Mouse (Mus musculus): ENCODE measurements around the gene Eif2b3. TPM values are rescaled to one million over a fixed set of nuclear protein-coding genes. Genes with fewer than 3 reads are reported as not detected.
A peak's percentile ranks its signal among the peaks of the same experiment; 100 is the strongest.

The Eif2b3 gene
- 8.1 and 8.5 TPM in 2 replicates for polyA plus RNA-seq (2012; ENCODE audit: insufficient read depth, insufficient read length, missing spikeins)

GRCm38 (mm10) chr4:117019206-117020134, at the start of gene Eif2b3:
TSS of gene Eif2b3 (plus strand) at chr4:117019402.
- H3K4me3 ChIP-seq (ENCODE audit: insufficient read depth, low read length) = peak within 1 kb of the TSS; percentile 91
- 0 out of 2 replicates have a peak within 1 kb of the TSS, but pooled peaks have one; percentile 23 for H3K27ac ChIP-seq (ENCODE audit: insufficient read depth, low read depth, low read length)
- no peak; the same call in 1 of the 2 replicates for TF ChIP-seq POLR2A (IDR thresholded peaks at IDR 0.05; ENCODE audit: borderline replicate concordance, low read depth, low read length)
- no peak for TF ChIP-seq CTCF (IDR thresholded peaks at IDR 0.05; ENCODE audit: low read depth, low read length)
- peaks cover 5% of the 10 kb centered on the region; the same call in 1 of the 2 replicates for H3K4me1 ChIP-seq (ENCODE audit: control insufficient read depth, insufficient read depth, low read length)

- no peak for TF ChIP-seq CTCF (IDR thresholded peaks at IDR 0.05; ENCODE audit: low read depth, low read length)
- Histone ChIP-seq H3K4me1 (ENCODE audit: control insufficient read depth, insufficient read depth, low read length) (no peaks in the 10 kb centered on the region), H3K27ac (ENCODE audit: insufficient read depth, low read depth, low read length) (no peak overlapping the region), H3K4me3 (ENCODE audit: insufficient read depth, low read length) (no peak overlapping the region)
Measured at GRCm38 (mm10) chr4:116976503-116976902, 42.7 kb upstream of the Eif2b3 start.

GRCm38 (mm10) chr4:116985681-116986080, 33.5 kb upstream of the Eif2b3 start:
- H3K27ac ChIP-seq (ENCODE audit: insufficient read depth, low read depth, low read length) = no peak overlapping the region
- no peaks in the 10 kb centered on the region for H3K4me1 ChIP-seq (ENCODE audit: control insufficient read depth, insufficient read depth, low read length)
- no peak for TF ChIP-seq CTCF (IDR thresholded peaks at IDR 0.05; ENCODE audit: low read depth, low read length)
- TF ChIP-seq POLR2A (IDR thresholded peaks at IDR 0.05; ENCODE audit: borderline replicate concordance, low read depth, low read length) = no peak
- no peak overlapping the region for H3K4me3 ChIP-seq (ENCODE audit: insufficient read depth, low read length)

GRCm38 (mm10) chr4:116986400-116987121, 32.6 kb upstream of the Eif2b3 start:
- no peak for TF ChIP-seq POLR2A (IDR thresholded peaks at IDR 0.05; ENCODE audit: borderline replicate concordance, low read depth, low read length)
- TF ChIP-seq CTCF (IDR thresholded peaks at IDR 0.05; ENCODE audit: low read depth, low read length) = no peak
- Histone ChIP-seq H3K4me1 (ENCODE audit: control insufficient read depth, insufficient read depth, low read length) (no peaks in the 10 kb centered on the region), H3K4me3 (ENCODE audit: insufficient read depth, low read length) (no peak overlapping the region), H3K27ac (ENCODE audit: insufficient read depth, low read depth, low read length) (no peak overlapping the region)

GRCm38 (mm10) chr4:116987122-116987456, 32.1 kb upstream of the Eif2b3 start:
- Histone ChIP-seq H3K4me3 (ENCODE audit: insufficient read depth, low read length) (no peak overlapping the region), H3K4me1 (ENCODE audit: control insufficient read depth, insufficient read depth, low read length) (no peaks in the 10 kb centered on the region), H3K27ac (ENCODE audit: insufficient read depth, low read depth, low read length) (no peak overlapping the region)
- TF ChIP-seq POLR2A (IDR thresholded peaks at IDR 0.05; ENCODE audit: borderline replicate concordance, low read depth, low read length) (no peak), CTCF (IDR thresholded peaks at IDR 0.05; ENCODE audit: low read depth, low read length) (no peak)

- TF ChIP-seq POLR2A (IDR thresholded peaks at IDR 0.05; ENCODE audit: borderline replicate concordance, low read depth, low read length) = no peak
- no peak for TF ChIP-seq CTCF (IDR thresholded peaks at IDR 0.05; ENCODE audit: low read depth, low read length)
- peaks cover under 1% of the 10 kb centered on the region; the same call in 1 of the 2 replicates for H3K4me1 ChIP-seq (ENCODE audit: control insufficient read depth, insufficient read depth, low read length)
- H3K27ac ChIP-seq (ENCODE audit: insufficient read depth, low read depth, low read length) = no peak overlapping the region
- H3K4me3 ChIP-seq (ENCODE audit: insufficient read depth, low read length) = no peak overlapping the region
Measured at GRCm38 (mm10) chr4:116989731-116990130, 29.5 kb upstream of the Eif2b3 start.

GRCm38 (mm10) chr4:116991366-116991765, 27.8 kb upstream of the Eif2b3 start:
- no peak overlapping the region for H3K4me3 ChIP-seq (ENCODE audit: insufficient read depth, low read length)
- H3K27ac ChIP-seq (ENCODE audit: insufficient read depth, low read depth, low read length) = no peak overlapping the region
- peaks cover 8% of the 10 kb centered on the region for H3K4me1 ChIP-seq (ENCODE audit: control insufficient read depth, insufficient read depth, low read length)
- TF ChIP-seq POLR2A (IDR thresholded peaks at IDR 0.05; ENCODE audit: borderline replicate concordance, low read depth, low read length) = no peak
- peak; percentile 71 for TF ChIP-seq CTCF (IDR thresholded peaks at IDR 0.05; ENCODE audit: low read depth, low read length)

GRCm38 (mm10) chr4:116993672-116994621, 25.3 kb upstream of the Eif2b3 start, which contains the start of gene Urod:
TSS of gene Urod (minus strand) at chr4:116994413.
- H3K27ac ChIP-seq (ENCODE audit: insufficient read depth, low read depth, low read length) = peak within 1 kb of the TSS; percentile 28
- H3K4me1 ChIP-seq (ENCODE audit: control insufficient read depth, insufficient read depth, low read length) = peaks cover 9% of the 10 kb centered on the region
- TF ChIP-seq POLR2A (IDR thresholded peaks at IDR 0.05; ENCODE audit: borderline replicate concordance, low read depth, low read length) (no peak), CTCF (IDR thresholded peaks at IDR 0.05; ENCODE audit: low read depth, low read length) (no peak)
- H3K4me3 ChIP-seq (ENCODE audit: insufficient read depth, low read length) = peak within 1 kb of the TSS; percentile 95
